Mouse (Mus musculus): ENCODE measurements around the gene Tfip11.
"Not testable (repeated sequence)": the region's sequence is repeated elsewhere in the genome, so short reads cannot be mapped to it uniquely, and the experiment has no call there.

Gene Tfip11

DNA sequence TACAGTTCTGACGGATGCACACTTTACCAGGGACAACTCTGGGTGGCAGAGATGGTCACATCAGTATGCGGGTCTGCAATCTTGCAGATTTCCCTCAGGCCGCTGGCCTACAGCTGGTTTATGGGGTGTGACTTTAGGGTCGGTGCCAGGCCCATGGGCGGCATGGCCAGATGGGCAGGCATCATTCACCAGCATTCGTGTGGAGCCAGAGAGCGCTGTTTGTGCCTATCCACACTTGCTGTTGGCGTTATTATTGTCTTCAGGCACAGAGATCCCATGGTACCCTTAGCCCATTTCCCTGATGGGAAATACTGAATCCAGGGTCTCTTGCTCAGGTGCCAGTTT lies 35.6 kb upstream of the Tfip11 start:
- no peak for DNase-seq (ENCODE audit: low spot score)

DNA sequence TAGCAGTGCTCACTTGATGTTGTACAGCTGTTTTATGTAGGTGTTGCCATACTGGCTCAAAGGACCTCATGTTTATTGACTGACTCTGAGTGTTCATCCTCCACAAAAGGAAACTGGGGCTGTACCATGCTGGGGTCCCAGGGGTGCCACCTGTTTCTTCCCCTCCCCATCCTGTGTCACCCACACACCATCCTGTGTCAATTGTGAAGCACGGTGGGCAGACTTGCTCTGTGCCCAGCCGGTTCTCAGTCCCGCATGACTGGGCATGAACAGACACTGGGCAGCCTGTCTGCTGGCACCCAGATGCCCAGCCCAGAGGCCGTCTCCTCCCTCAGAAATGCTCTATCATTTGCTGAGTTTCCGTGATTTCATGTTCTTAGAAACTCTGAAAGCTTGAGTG lies 34.3 kb upstream of the Tfip11 start:
- no peak for DNase-seq (ENCODE audit: low spot score)

DNA sequence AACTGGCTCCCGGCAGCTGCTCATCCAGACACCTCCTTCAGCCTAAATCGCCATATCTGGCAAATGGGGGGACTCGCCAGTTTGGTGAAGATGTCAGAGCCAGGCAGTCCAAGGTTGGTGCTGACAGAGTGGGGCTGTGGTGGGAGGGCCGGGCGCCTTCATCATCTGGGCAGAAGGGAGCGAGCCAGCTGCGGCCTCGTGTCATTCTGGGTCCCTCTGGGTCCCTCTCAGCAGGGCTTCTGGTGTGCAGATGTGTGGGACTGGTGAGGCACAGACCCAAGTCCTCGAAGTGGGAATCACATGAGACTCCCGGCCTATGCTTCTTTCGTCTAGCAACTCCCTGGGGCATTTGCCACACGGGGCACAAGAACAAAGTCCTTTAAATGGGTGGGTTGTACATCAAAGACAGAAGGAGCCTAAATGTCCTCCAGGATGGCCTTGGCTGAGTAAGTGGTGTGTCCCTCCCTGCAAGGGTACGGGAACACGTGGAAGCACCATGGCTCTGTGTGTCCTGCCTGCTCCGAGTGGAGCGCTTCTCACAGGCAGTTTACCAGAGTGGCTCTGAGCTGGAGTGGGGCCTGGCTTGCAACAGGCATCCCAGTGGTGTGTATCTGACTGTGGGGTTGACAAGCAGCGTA lies 33.7 kb upstream of the Tfip11 start:
- no peak for DNase-seq (ENCODE audit: low spot score)

DNA sequence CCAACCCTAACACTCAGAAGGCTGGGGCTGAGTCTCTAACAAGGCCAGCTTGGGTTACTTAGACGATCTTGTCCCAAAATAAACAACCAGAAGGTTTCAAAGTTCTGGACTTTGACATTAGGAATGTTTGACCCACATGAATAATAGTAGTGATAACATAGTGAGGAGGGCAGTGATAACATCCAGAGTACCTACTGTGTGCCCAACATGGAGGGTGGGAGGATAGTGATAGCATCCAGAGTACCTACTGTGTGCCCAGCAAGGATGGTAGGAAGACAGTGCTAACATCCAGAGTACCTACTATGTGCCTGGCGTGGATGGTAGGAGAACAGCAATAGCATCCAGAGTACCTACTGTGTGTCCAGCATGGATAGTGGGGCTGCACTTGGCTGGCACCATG lies 32.4 kb upstream of the Tfip11 start:
- no peak for DNase-seq (ENCODE audit: low spot score)

DNA sequence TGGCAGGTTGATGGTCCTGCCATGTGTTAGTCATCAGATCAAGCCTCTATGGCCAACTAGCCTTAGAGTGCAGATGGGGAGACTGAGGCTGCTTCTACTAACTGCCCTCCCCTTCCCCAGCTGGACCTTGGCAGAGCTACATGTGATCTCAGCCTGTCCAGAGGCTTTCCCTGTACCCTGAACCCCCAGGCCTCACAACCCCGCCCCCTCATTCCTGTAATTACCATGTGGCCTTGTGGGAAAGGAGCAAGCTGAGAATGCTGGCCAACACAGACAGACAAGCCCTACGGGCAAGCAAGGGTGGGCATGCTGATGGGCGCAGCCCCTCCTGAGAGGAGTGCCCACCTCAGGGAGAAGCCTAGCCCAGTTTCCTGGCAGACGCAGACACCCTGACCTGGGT lies 31.5 kb upstream of the Tfip11 start:
- DNase-seq (ENCODE audit: low spot score), result no peak

DNA sequence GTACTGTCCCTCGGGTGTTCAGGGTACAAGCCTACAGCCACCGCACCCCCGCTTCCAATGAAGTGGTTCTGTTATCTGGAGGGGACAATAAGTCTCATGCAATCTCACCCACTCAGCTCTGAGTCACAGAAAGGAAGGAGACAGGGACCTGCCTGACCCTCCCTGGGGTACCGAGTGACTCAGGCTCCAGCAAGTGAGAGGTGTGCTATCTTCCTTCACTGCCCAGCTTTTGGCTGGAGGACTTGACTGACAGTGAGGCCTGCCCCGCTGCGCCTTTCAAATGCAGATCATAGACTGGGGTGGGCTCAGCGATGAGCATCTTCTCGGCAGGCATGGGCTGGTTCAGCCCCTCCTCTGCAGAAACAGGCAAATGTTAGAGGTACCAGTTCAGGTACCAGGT lies 31.0 kb upstream of the Tfip11 start:
- no peak for DNase-seq (ENCODE audit: low spot score)

DNA sequence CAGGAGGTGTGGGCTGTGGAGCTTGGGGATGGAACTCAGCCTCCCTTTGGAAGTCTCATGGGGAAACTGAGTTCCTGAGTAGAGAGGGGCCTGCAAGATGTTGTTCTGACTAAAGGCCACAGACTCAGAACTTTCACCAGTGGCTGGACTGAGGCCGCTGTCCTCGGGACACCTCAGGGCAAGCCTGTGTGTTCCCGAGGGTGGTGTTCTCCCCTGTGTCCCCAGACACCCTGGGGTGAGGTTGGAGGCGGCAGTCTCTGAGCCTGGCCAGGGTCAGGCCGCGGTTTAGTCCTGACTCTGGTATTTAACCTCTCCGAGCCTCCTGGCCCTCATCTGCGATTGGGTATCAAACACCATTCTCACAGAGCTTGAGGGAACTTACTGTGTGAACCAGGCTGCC lies 30.6 kb upstream of the Tfip11 start:
- DNase-seq (ENCODE audit: low spot score), result no peak

DNA sequence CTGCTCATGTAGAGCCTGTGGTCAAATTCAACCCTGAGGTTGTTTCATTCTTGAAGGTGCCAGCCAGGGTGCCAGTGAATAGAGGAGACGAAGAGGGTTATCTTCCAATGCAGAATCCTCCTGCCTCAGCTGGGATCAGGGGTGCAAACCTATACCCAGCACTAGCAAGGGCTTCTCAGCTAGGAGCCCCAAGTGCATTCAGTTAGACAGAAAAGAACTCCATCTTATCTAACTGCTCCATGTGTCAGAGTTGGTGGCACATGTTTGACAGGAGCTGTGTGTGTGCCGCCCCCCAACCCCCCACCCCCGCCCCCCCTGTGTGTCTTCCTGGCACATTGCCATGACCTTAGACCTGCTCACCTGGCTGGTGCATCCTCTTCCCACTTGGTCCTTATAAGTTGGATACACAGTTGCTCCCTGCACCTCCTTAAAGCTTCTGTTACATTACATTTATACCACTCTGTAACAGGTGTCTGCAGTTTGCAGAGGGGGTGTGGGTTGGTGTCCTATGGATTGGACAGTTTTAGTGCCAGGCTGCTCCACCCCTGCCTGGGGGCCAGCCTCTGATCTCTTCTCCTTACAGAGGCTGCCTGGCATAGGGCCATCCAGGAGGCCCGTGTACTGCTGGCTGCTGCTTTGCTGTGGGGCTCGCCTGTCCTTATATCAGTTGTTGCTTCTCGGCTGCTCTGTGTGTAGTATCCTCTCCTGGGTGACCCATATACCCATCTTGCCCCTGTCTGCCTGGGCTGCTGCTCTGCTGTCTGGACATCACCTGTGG lies 29.6 kb upstream of the Tfip11 start:
- DNase-seq (ENCODE audit: low spot score), result no peak

DNA sequence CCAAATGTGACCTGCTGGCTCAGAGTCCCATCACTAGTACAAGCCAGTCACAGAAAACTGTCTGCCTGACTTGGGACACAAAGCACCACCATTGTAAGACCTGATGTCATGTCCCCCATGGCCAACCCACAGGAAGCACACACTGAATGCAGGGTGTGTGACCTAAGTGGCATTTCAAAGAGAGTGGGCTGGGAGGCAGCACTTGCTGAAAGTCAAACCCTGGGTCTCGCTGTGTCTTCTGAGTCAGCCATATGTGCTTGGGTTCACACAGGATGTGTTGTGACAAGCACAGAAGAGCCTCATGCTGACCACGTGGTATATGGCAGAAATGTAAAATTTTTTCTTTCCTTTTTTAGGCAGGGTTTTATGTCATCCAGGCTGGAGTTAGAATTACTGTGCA lies 28.9 kb upstream of the Tfip11 start:
- DNase-seq (ENCODE audit: low spot score), result no peak

DNA sequence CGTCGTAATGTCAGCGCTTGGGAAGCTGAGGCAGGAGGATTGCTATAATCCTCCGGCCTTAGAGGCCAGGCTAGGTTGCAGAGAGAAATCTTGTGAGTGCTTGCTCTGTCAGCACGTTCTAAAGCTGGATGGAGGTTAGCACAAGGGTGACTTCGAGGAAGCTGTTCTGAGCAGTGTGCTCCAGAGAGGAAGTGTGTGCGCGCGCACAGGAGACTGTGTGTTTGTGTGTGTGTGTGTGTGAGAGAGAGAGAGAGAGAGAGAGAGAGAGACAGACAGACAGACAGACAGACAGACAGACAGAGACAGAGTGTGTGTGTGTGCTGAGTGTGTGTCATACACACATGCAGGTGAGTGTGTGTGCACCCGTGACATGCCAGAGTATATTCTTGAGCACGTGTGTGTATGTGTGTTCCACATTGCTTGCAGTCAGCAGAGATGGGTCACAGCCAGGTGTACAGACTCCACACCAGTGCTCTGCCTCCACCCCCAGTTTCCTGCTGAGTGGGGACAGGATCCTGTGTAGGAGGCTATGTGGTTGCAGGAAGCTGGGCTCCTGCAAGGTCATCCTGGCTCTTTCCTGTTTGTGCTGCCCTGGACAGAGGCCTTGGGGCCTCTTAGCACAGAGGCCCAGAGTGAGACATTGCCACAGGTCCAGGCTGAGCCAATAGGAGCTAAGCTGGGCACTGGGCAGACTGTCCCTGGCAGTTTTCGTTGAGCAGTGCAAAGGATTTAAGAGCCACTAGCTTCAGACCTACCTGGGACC lies 27.8 kb upstream of the Tfip11 start:
- no peak for DNase-seq (ENCODE audit: low spot score)

DNA sequence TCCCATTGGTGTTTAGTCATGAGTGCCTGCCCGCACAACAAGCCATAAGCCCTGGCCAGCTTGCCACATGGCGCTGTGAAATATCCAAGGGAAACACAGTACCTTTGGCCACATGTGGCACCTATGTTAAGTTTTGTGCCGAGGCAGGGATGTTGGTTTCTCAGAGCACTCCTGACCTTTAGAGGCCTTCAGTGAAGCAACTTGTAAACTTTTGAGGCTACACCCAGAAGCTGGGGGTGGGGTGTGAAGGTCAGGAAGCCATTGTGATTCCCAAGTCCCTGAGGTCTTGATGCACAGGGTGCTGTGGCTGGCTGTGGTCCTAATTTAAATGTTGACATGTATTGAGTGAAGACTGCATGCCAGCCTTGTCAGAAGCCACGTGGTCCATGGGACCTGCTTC lies 26.8 kb upstream of the Tfip11 start:
- no peak for DNase-seq (ENCODE audit: low spot score)

DNA sequence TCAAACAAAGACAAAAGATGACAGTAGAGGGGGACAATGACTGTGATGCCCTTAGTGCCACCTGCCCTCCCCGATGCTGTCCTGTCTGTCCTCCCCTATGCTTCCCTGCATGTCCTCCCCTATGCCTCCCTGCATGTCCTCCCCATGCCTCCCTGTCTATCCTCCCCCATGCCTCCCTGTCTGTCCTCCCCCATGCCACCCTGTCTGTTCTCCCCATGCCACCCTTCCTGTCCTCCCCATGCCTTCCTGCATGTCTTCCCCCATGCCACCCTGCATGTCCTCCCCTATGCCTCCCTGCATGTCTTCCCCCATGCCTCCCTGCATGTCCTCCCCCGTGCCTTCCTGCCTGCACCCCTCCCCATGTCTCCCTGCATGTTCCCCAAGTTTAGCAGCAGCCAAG lies 26.0 kb upstream of the Tfip11 start:
- DNase-seq (ENCODE audit: low spot score), result no peak

DNA sequence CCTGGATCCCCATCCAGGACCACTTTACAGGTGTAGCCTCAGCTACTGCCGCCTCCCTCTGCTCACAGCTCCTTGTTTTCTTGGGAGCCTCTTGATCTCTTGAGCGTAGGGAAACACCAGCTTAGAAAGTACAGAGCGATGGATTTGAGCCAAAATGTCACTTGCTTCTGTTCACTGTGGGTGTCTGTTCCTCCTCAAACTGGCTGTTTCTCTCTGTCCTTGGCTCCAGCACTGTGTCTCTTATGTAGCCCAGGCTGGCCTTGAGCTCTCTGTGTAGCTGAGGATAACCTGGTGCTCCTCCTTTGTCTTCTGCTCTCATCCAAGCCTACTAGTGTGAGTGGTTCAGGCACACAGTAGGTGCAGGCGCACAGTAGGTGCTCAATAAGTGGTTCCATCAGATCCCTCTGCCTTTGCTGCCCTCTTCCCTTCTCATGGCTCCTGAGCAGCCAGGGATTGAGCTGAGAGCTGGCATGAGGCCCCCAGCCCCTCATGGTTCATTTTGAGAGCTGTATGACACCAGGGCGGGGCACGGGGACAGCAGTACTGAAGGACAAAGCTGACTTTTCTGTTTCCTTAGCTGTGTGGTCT lies 25.3 kb upstream of the Tfip11 start:
- DNase-seq (ENCODE audit: low spot score), result no peak

DNA sequence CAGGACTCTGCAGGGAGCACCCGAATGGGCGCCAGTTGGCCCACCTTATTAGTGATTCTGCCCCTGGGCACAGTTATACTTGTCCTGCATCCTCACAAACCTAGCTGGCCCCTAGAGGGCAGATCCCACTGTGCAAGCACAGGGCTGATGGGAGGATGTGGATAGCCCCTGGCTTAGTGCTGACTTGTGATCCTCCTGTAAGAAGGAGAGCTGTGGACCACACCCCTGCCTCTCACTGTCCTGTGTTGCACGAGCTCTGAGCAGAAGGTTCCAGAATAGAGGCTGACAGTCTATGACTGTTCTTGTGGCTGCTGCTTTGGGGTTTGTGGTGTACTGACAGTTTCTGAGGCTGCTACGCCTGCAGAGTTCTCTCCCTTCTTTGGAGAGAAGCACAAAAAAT lies 24.5 kb upstream of the Tfip11 start:
- DNase-seq (ENCODE audit: low spot score), result no peak

DNA sequence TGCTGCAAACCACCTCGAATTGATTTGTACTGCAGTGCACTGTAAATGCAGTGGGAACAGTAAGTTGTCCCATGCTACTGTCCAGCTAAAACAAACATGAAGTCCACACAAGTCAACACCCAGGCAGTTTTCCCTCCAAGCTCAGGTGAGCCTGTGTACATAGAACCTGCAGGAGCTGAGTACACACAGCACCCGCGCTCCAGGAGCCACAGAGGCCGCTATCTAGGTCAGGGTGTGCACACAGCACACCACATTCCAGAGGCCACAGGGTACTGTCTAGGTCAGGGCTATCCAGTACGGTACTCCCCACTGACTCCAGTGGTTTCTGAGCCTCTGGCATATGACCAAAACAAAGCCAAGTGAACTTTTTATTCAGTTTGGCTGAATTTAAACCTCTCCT lies 23.8 kb upstream of the Tfip11 start:
- no peak for DNase-seq (ENCODE audit: low spot score)

DNA sequence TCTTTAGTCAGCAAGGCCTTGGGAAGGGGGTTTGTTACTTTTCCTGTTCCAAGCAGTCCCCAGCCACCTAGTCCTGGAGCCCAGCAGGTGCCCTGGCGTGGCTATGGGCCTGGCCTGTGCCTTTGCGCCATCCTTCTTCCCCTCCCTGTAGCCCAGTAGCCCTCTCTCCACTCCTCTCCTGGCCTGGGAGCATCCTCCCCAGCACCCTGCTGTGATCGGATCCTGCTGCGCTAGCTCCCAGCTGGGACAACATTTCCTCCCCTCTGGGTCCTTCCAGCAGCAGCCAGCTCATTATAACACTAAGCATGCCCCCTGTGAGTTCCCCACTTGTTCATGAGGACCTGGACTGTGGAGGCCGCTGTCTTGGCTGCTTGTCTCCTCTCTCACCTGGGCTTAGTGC lies 20.3 kb upstream of the Tfip11 start:
- no peak for DNase-seq (ENCODE audit: low spot score)

DNA sequence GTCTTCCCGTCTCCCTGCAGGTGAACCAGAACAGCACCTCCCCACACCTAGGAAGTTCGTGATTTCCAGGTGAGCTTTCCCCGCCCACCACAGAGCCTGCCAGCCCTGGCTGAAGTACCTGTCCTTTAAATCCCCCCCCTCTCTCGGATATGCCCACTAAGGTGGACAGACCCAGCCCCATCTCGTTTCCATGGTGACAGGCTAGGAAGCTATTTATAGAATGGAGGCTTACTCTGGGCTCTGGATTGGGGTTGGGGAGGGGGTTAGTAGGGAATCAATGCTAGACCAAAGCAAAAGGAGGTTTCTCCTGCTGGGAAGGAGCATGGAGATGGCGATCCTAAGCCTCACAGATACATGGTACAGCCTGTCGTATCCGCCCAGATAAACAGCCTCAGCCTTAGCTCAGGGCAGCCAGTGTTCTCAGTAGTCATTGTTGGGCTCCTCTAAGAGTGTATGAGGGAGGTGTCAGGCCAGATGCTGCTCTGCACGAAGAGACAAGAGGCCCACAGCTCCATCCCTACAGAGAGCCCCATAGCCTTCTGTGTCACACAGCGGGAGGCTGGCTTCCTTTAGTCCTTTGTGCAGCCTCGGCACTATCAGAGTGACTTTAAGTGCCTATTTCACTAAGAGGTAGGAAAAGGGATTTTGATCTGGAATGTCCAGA lies 12.8 kb upstream of the Tfip11 start:
- no peak for DNase-seq (ENCODE audit: low spot score)

DNA sequence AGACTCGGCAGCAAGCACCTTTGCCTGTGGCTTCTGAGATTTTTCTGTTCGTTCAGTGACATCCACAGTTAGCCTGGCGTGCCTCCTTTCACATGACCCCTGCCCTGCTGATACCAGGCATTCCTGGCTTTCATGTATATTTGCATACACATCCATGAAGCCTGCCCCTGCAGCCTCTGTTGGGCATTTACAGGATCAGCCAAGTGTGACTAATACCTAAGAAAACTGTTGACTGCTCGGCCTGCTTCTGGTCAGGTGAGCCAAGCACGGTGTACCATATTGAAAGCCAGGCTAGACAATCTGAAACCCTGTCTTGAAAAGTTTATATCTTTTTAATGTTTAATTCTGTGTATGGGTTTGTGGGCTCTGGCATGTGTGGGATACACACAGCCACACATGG lies 9.7 kb upstream of the Tfip11 start:
- DNase-seq (ENCODE audit: low spot score), result no peak

DNA sequence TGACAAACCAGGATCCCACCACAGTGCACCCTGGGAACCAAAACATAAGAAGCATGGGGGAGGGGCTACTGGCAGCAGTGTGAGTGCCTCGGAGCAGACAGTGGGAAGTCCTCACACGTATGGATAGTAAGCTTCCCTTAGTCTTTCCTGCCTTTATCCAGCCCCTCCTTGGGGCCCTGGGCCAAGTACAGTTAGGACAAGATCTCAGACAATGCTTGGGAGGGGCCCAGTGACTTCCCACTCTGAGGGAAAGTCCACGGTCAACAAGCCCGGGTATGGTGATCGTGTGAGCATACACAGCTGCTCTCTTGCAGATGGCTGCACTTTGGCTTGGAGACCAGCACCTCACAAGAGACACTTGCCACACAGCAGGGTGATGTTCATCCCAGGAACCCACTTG lies 8.8 kb upstream of the Tfip11 start:
- DNase-seq (ENCODE audit: low spot score), result no peak

DNA sequence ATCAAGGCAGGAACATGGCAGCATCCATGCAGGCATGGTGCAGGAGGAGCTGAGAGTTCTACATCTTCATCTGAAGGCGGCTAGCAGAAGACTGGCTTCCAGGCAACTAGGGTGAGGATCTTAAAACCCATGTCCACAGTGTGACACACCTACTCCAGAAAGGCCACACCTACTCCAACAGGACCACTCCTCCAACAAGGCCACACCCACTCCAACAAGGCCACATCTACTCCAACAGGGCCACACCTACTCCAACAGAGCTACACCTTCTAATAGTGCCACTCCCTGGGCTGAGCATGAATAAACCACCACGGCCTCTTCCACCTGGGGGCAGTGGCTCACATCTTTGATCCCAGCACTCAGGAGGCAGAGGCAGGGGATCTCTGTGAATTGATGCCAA lies 6.8 kb upstream of the Tfip11 start:
- DNase-seq (ENCODE audit: low spot score), result not testable (repeated sequence)

DNA sequence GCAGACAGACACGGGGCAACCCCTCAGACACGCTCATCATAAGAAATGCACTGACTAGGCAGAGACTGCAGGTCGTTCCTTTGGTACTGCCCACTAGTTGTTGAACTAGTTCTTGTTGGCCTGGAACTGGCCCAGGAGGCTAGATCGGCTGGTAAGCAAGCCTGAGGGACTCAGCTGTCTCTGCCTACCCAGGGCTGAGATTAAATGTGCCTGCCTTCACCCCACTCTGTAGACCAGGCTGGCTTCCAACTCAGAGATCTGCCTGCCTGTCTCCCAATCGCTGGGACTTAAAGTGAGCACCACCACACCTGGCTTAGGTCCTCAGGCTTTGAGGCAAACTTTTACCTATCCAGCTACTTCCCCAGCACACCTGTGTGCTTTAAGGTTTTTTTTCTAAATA lies 5.8 kb upstream of the Tfip11 start:
- no peak for DNase-seq (ENCODE audit: low spot score)

DNA sequence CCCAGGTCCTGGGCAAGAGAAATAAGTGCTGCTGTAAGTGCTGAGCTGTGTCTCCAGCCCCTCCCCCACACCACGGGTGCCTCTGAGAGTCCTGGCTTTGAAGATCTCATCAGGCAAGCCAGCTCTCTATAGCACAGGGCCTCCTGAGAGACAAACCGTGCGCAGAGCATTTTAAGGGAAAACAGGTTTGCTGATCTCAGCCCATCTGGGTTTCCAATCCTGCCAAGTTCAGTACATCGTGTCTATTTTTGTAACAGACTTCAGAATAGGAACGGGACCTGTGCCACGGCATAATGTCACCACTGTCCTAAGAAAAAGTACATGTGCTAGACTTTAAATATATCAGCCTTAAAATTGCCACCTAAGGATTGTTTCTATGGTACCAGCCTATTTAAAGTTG lies 5.2 kb upstream of the Tfip11 start:
- DNase-seq (ENCODE audit: low spot score), result no peak

DNA sequence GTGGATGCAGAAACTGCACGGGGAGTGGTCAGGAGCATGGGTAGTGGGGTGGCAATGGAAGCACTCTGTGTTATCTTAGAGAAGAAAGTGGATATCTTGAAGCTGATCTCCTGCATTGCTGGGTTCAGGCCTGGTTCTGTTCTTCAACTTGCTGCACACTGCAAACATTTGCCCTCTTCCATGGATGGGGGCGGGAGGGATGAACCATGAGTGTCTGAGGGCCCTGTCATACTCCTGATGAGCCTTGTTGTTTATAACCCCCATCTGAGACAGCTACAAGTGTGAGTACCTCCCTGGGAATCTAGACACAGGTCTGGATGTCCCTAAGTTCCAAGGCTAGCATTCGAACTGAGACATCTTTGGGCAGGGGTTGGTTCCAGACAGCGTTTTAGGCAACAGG lies 4.8 kb upstream of the Tfip11 start:
- no peak for DNase-seq (ENCODE audit: low spot score)

Measured in urinary bladder, postnatal 10 days (tissue).